Comparison of ENCODE assay signal across 16 mouse cellular contexts in the genomic region with DNA sequence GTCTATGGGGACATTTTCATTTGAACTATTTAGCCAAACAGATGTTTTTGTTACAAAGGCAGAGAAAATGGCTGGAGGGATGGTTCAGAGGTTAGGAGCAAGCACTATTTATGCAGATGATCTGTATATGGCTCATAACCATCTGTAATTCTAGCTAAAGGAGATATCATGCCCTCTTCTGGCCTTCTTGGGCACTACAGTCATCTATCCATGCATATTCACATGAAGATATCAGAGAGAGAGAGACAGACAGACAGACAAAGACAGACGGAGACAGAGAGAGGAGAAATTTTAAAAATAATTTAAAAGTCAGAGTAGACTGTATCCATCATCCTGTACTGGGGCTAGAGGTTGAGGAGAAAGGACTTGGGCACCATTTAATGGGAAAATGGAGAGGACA.
A peak's percentile ranks its signal among the peaks of the same experiment; 100 is the strongest.
DNase-seq lines count a peak whose midpoint lies in the region; ATAC-seq lines count a peak whose summit lies in the region.
"Had no signal": no experiment of that assay in that cellular context is flagged by ENCODE, and none has a peak within 500 bp of the region (broad histone marks: within the 10 kb centered on the region; RNA-seq: fewer than 3 reads in every experiment).

No protein-coding gene starts in this region.

- DNase-seq in cerebellum, postnatal 14 days = peak; percentile 39 to 41
- no peak for DNase-seq in cerebellum, adult 9-11 months
- DNase-seq in kidney, postnatal 10 days = peak; percentile 10
- peak; percentile 10 for DNase-seq in midbrain, embryonic 14.5 days
- DNase-seq in adrenal gland, postnatal 25 days = peak; percentile 3
- DNase-seq: gastrocnemius, postnatal 36 days; right cerebral cortex, postnatal 25 days; thymus, adult 2 months had no signal

- no peaks in the 10 kb centered on the region for H3K4me1 ChIP-seq in kidney, embryonic 15.5 days
- H3K4me1 ChIP-seq in midbrain, embryonic 14.5 days (ENCODE audit: control insufficient read depth, insufficient read depth, low read length) = no peaks in the 10 kb centered on the region
- H3K4me1 ChIP-seq in midbrain, embryonic 13.5 days (replicated peaks) = no peaks in the 10 kb centered on the region
- no peaks in the 10 kb centered on the region for H3K4me1 ChIP-seq in forebrain, embryonic 16.5 days (replicated peaks; ENCODE audit: control insufficient read depth, insufficient read depth, low read length)
- H3K4me1 ChIP-seq: heart, embryonic 12.5 days; hindbrain, embryonic 10.5 days; intestine, embryonic 15.5 days; lung, embryonic 15.5 days; megakaryocyte, embryonic 14.5 days had no signal

- 81% methylated on average over 1 of the region's 1 CpGs for WGBS in kidney, embryonic 15.5 days
- 59% methylated on average over 1 of the region's 1 CpGs for WGBS in midbrain, embryonic 14.5 days
- WGBS in midbrain, embryonic 13.5 days = 78% methylated on average over 1 of the region's 1 CpGs
- WGBS in forebrain, embryonic 16.5 days = 69% methylated on average over 1 of the region's 1 CpGs

- no peak overlapping the region for H3K27ac ChIP-seq in kidney, embryonic 15.5 days
- H3K27ac ChIP-seq in midbrain, embryonic 14.5 days (replicated peaks; ENCODE audit: low read depth, low read length) = no peak overlapping the region
- no peak overlapping the region for H3K27ac ChIP-seq in midbrain, embryonic 13.5 days
- H3K27ac ChIP-seq in forebrain, embryonic 16.5 days (ENCODE audit: low read length) = no peak overlapping the region
- H3K27ac ChIP-seq: hindbrain, embryonic 10.5 days; intestine, embryonic 15.5 days; lung, embryonic 15.5 days had no signal

- H3K36me3 ChIP-seq in kidney, embryonic 15.5 days = no peaks in the 10 kb centered on the region
- no peaks in the 10 kb centered on the region for H3K36me3 ChIP-seq in midbrain, embryonic 14.5 days (ENCODE audit: control insufficient read depth, insufficient read depth, low read length)
- no peaks in the 10 kb centered on the region for H3K36me3 ChIP-seq in midbrain, embryonic 13.5 days
- no peaks in the 10 kb centered on the region for H3K36me3 ChIP-seq in forebrain, embryonic 16.5 days (ENCODE audit: control insufficient read depth, insufficient read depth)
- H3K36me3 ChIP-seq: heart, embryonic 12.5 days; hindbrain, embryonic 10.5 days; intestine, embryonic 15.5 days; lung, embryonic 15.5 days had no signal

- no peak overlapping the region for H3K9ac ChIP-seq in kidney, embryonic 15.5 days
- no peak overlapping the region for H3K9ac ChIP-seq in midbrain, embryonic 14.5 days (replicated peaks; ENCODE audit: low read length)
- H3K9ac ChIP-seq in midbrain, embryonic 13.5 days (replicated peaks) = no peak overlapping the region
- no peak overlapping the region for H3K9ac ChIP-seq in forebrain, embryonic 16.5 days (replicated peaks; ENCODE audit: low read depth, low read length)
- H3K9ac ChIP-seq: heart, embryonic 12.5 days; intestine, embryonic 15.5 days; lung, embryonic 15.5 days had no signal

- H3K9me3 ChIP-seq in kidney, embryonic 15.5 days (replicated peaks) = no peaks in the 10 kb centered on the region
- no peaks in the 10 kb centered on the region for H3K9me3 ChIP-seq in midbrain, embryonic 14.5 days (ENCODE audit: control insufficient read depth, low read length)
- H3K9me3 ChIP-seq in midbrain, embryonic 13.5 days = no peaks in the 10 kb centered on the region
- no peaks in the 10 kb centered on the region for H3K9me3 ChIP-seq in forebrain, embryonic 16.5 days (ENCODE audit: control insufficient read depth, low read length)
- H3K9me3 ChIP-seq: heart, embryonic 12.5 days; hindbrain, embryonic 10.5 days; intestine, embryonic 15.5 days; lung, embryonic 15.5 days; megakaryocyte, embryonic 14.5 days had no signal

- ATAC-seq in kidney, embryonic 15.5 days (replicated peaks; ENCODE audit: low FRiP score) = no peak
- ATAC-seq in midbrain, embryonic 14.5 days (ENCODE audit: low FRiP score, low TSS enrichment) = no peak
- ATAC-seq in midbrain, embryonic 13.5 days = no peak
- ATAC-seq in forebrain, embryonic 16.5 days = no peak
- ATAC-seq: intestine, embryonic 15.5 days had no signal

- no peaks in the 10 kb centered on the region for H3K27me3 ChIP-seq in kidney, embryonic 15.5 days
- no peaks in the 10 kb centered on the region for H3K27me3 ChIP-seq in midbrain, embryonic 14.5 days (ENCODE audit: control insufficient read depth, insufficient read depth, low read length)
- no peaks in the 10 kb centered on the region for H3K27me3 ChIP-seq in midbrain, embryonic 13.5 days
- no peaks in the 10 kb centered on the region for H3K27me3 ChIP-seq in forebrain, embryonic 16.5 days (replicated peaks; ENCODE audit: control insufficient read depth, insufficient read depth, low read length)
- H3K27me3 ChIP-seq: heart, embryonic 12.5 days; intestine, embryonic 15.5 days; lung, embryonic 15.5 days; megakaryocyte, embryonic 14.5 days had no signal

- no peak overlapping the region for H3K4me2 ChIP-seq in kidney, embryonic 15.5 days
- no peak overlapping the region for H3K4me2 ChIP-seq in midbrain, embryonic 14.5 days (ENCODE audit: low read length)
- no peak overlapping the region for H3K4me2 ChIP-seq in midbrain, embryonic 13.5 days (replicated peaks)
- H3K4me2 ChIP-seq in forebrain, embryonic 16.5 days (ENCODE audit: low read length) = no peak overlapping the region
- H3K4me2 ChIP-seq: heart, embryonic 12.5 days; intestine, embryonic 15.5 days; lung, embryonic 15.5 days had no signal

- H3K4me3 ChIP-seq in kidney, embryonic 15.5 days (replicated peaks) = no peak overlapping the region
- H3K4me3 ChIP-seq in midbrain, embryonic 14.5 days (replicated peaks; ENCODE audit: low read depth, low read length) = no peak overlapping the region
- H3K4me3 ChIP-seq in midbrain, embryonic 13.5 days (replicated peaks) = no peak overlapping the region
- H3K4me3 ChIP-seq in forebrain, embryonic 16.5 days (replicated peaks; ENCODE audit: low read length) = no peak overlapping the region
- H3K4me3 ChIP-seq: heart, embryonic 12.5 days; hindbrain, embryonic 10.5 days; intestine, embryonic 15.5 days; lung, embryonic 15.5 days; megakaryocyte, embryonic 14.5 days had no signal
